Mouse (Mus musculus) embryonic fibroblast, embryonic 13.5 days (primary cell): ENCODE data around the gene Spats2l. TPM values are rescaled to one million over a fixed set of nuclear protein-coding genes. Genes with fewer than 3 reads are reported as not detected.

Source experiments
- H3K27ac ChIP-seq: 2 replicates; pipeline ENCODE4 v1.5.1; 2012; ENCODE audit warnings: low read length, control low read depth, inconsistent platforms; ENCODE audit not compliant: insufficient read depth
- H3K4me1 ChIP-seq: 2 replicates; pipeline ENCODE4 v1.6.1; 2011; ENCODE audit warnings: low read length; ENCODE audit not compliant: control insufficient read depth, insufficient read depth
- H3K4me3 ChIP-seq: 2 replicates; pipeline ENCODE4 v1.5.1; 2011; ENCODE audit warnings: mild to moderate bottlenecking, control low read depth, low read length; ENCODE audit not compliant: insufficient read depth
- CTCF ChIP-seq: IDR thresholded peaks from 2 replicates; pipeline ENCODE4 v1.5.1; 2011; ENCODE audit warnings: mild to moderate bottlenecking, control low read depth, low read length, moderate library complexity, borderline replicate concordance; ENCODE audit not compliant: insufficient read depth
- POLR2A ChIP-seq: IDR thresholded peaks from 2 replicates; pipeline ENCODE4 v1.6.1; 2011; ENCODE audit warnings: low read depth, mild to moderate bottlenecking, control low read depth, low read length, moderate library complexity
- polyA plus RNA-seq: library from polyadenylated mRNA; stranded (reverse); fragments of >200 nt; gene quantifications from 2 replicates; pipeline ENCODE4 v1.2.4, GENCODE M21; 2011; ENCODE audit warnings: low read depth; ENCODE audit not compliant: missing spikeins, insufficient read length

The Spats2l gene
- polyA plus RNA-seq, 1 experiment, result 50.3 TPM

DNA sequence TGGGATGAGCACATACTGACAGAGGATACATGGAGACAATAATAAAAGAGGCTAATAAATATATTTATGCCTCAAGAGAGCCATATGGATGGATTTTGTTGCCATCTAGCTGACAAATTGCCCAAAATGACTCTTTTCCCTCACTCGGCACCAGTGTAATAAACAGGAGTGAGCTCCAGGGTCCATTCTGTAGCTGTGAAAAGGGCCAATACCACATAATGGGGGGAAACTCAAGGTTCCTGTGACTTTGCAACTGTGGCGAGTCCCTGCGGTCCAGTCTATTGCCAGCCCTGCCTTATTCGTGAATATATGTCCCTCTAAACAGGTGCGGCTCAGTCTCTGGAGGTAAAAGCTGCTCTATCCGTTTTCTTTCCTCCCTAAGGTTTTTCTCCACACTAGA lies 137.6 kb downstream of the Spats2l start:
- Histone ChIP-seq H3K27ac (no peak overlapping the region), H3K4me3 (no peak overlapping the region), H3K4me1 (no peaks in the 10 kb centered on the region)
- TF ChIP-seq POLR2A (no peak), CTCF (no peak)

GRCm38 (mm10) chr1:57917342-57917741 lies 143.4 kb downstream of the Spats2l start:
- Histone ChIP-seq H3K4me1 (no peaks in the 10 kb centered on the region), H3K27ac (no peak overlapping the region), H3K4me3 (no peak overlapping the region)
- no peak for TF ChIP-seq CTCF
- no peak for TF ChIP-seq POLR2A

GRCm38 (mm10) chr1:57918567-57918966 lies 144.6 kb downstream of the Spats2l start:
- TF ChIP-seq POLR2A (no peak), CTCF (no peak)
- no peak overlapping the region for H3K4me3 ChIP-seq
- H3K27ac ChIP-seq, result no peak overlapping the region
- H3K4me1 ChIP-seq, result no peaks in the 10 kb centered on the region

GRCm38 (mm10) chr1:57934287-57934686 lies 160.3 kb downstream of the Spats2l start:
- Histone ChIP-seq H3K4me3 (no peak overlapping the region), H3K4me1 (no peaks in the 10 kb centered on the region), H3K27ac (no peak overlapping the region)
- TF ChIP-seq POLR2A (no peak), CTCF (no peak)

- no peak overlapping the region for H3K4me3 ChIP-seq
- no peak for TF ChIP-seq CTCF
- TF ChIP-seq POLR2A, result no peak
- no peaks in the 10 kb centered on the region for H3K4me1 ChIP-seq
- no peak overlapping the region for H3K27ac ChIP-seq
Observed at GRCm38 (mm10) chr1:57940691-57941090, 166.7 kb downstream of the Spats2l start.

DNA sequence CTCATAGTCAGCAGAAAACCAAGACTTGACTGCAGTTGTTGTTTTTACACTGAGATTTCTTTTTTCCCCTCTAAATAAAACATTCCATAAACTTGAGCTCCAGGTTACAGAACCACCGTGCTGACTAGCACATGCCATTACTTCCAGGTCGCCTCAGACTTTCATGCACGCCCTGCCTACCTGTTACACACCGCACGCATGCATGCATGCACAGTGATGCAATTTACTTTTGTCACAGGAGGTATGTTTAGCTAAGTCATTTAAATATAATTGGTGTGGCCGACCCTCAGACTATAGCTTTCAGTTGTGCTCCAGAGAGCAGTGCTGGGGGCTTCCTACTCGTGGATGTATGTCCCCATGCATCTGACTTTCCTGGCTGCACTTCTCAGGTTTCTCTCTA lies 167.1 kb downstream of the Spats2l start:
- Histone ChIP-seq H3K4me1 (no peaks in the 10 kb centered on the region), H3K27ac (no peak overlapping the region), H3K4me3 (no peak overlapping the region)
- TF ChIP-seq POLR2A, result no peak
- TF ChIP-seq CTCF, result no peak

GRCm38 (mm10) chr1:57941734-57942133 lies 167.8 kb downstream of the Spats2l start:
- TF ChIP-seq POLR2A, result no peak
- no peak for TF ChIP-seq CTCF
- no peak overlapping the region for H3K4me3 ChIP-seq
- no peaks in the 10 kb centered on the region for H3K4me1 ChIP-seq
- no peak overlapping the region for H3K27ac ChIP-seq

DNA sequence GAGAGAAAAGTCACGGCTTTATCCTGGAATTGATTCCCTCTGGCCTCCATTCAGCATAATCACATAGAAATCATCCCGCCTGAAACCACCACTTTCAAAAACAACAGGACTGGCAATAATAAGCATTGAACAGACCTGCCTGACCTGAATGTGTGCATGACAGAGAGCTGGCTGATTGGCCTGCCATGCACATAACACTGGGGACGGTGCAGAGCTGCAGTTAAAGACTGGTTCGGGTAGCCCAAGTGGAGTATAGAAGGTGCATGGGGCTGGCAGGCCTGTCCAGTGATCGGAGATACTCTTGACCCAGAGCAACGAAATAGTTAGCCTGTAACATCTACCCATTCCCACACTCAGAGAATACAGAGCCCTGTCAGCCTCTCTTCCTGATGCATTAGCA lies 168.3 kb downstream of the Spats2l start:
- Histone ChIP-seq H3K4me1 (peaks cover under 1% of the 10 kb centered on the region), H3K27ac (no peak overlapping the region), H3K4me3 (no peak overlapping the region)
- TF ChIP-seq CTCF, result no peak
- no peak for TF ChIP-seq POLR2A

- Histone ChIP-seq H3K4me1 (peaks cover 7% of the 10 kb centered on the region), H3K27ac (peak overlapping the region; percentile 22), H3K4me3 (no peak overlapping the region)
- TF ChIP-seq CTCF, result no peak
- no peak for TF ChIP-seq POLR2A
Observed at GRCm38 (mm10) chr1:57947552-57948347, 173.8 kb downstream of the Spats2l start.

- Histone ChIP-seq H3K4me1 (peaks cover 7% of the 10 kb centered on the region), H3K4me3 (no peak overlapping the region), H3K27ac (no peak overlapping the region)
- TF ChIP-seq CTCF (peak; percentile 53; the same call in 1 of the 2 replicates), POLR2A (no peak)
Observed at GRCm38 (mm10) chr1:57949195-57949594, 175.2 kb downstream of the Spats2l start.
